Mouse (Mus musculus) lung, postnatal 0 days (tissue): ENCODE data around the gene Gm1673.

Experiments
- CTCF ChIP-seq: IDR thresholded peaks from 2 replicates; pipeline ENCODE4 v1.5.1; 2016; ENCODE audit warnings: antibody characterized with exemption, mild to moderate bottlenecking
- EP300 ChIP-seq: IDR thresholded peaks from 2 replicates; pipeline ENCODE4 v1.6.1; 2016; ENCODE audit warnings: antibody characterized with exemption, mild to moderate bottlenecking, control low read depth

- TF ChIP-seq EP300 (no peak), CTCF (no peak)
Measured at GRCm38 (mm10) chr5:34002636-34003035, 19.4 kb downstream of the Gm1673 start.
